Mouse (Mus musculus): ENCODE data around the gene Pld2.

- TF ChIP-seq POLR2A (IDR thresholded peaks at IDR 0.05; ENCODE audit: insufficient read length, low read depth) = no peak
- no peak for TF ChIP-seq MAX (IDR thresholded peaks at IDR 0.05; ENCODE audit: low read depth)
These were observed 65.2 kb downstream of the Pld2 start for GRCm38 (mm10) chr11:70605024-70605566.

Data from myocyte (in vitro differentiated cells).